Mouse (Mus musculus): ENCODE results near the gene Usp49. TPM values are rescaled to one million over a fixed set of nuclear protein-coding genes. Genes with fewer than 3 reads are reported as not detected.

The Usp49 gene
- polyA plus RNA-seq, 1 experiment from 2014 or later = 2.6 TPM

DNA sequence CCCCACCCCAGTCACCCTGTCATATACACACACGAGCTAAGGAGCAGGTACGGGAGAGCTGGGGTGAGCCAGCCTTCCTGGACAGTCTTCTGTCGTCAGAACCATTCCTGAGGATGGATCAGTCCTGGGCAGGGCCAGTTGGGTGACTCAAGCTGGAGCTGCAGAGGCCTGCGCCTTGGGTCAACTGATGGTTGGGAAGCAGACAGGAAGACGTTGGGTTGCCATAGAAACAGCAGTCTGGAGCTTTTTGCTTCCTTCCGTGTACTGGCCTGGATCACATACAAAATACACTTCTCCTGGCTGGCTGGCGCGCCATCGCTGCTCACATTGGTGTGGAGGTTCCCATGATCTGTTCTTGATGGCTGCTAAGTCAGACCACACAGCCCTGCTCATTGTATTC is 71.3 kb downstream of the Usp49 start:
- WGBS = 83% methylated on average over 9 of the region's 9 CpGs

DNA sequence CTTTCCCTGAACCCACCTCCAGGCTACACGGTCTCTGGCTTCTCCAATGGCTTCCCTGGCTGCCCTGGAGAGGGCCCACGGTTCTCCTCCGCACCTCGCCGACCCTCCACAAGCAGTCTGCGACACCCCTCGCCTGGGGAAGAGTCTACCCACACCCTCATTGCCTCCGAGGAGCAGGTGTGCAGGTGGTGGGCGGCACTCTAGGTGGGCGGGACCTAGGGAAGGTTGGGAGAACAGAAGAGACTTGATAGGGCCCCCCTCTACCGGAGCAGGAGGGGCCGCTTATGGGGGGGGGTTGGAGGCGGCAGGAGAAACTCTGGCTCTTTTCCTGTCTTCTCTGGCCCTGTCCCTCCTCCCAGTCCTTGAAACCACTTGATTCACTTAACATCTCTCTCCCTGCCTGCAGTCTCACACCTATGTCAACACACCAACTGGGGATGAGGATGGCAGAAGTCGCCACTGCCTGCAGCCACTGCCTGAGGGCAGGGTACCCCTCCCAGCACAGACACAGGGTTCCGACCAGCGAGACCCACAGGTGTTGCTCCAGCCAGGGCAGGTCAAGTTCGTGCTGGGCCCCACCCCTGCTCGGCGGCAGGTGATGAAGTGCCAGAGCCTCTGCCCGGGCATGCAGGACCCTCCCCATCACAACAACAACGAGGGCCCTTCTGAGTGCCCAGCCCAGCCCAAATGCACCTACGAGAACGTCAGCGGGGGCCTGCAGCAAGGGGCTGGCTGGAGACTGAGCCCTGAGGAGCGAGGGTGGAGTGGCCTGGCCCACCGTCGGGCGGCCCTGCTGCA is 72.3 kb downstream of the Usp49 start:
- TF ChIP-seq CTCF (IDR thresholded peaks at IDR 0.05; ENCODE audit: low read depth) = no peak
- Histone ChIP-seq H3K9me3 (ENCODE audit: control insufficient read depth) (no peaks in the 10 kb centered on the region), H3K9ac (ENCODE audit: low read depth, low read length) (no peak overlapping the region), H3K27ac (ENCODE audit: low read depth, low read length) (no peak overlapping the region), H3K36me3 (ENCODE audit: control insufficient read depth, insufficient read depth) (peaks cover 41% of the 10 kb centered on the region), H3K27me3 (replicated peaks; ENCODE audit: control insufficient read depth, insufficient read depth, low read length) (no peaks in the 10 kb centered on the region), H3K4me1 (replicated peaks; ENCODE audit: control insufficient read depth, insufficient read depth, low read length) (no peaks in the 10 kb centered on the region), H3K4me3 (ENCODE audit: low read depth, low read length) (no peak overlapping the region), H3K4me2 (replicated peaks; ENCODE audit: low read depth) (no peak overlapping the region)
- 56% methylated on average over 28 of the region's 28 CpGs for WGBS
- no peak for ATAC-seq

More for the DNA sequence above, 71.3 kb downstream of the Usp49 start:
- TF ChIP-seq CTCF (IDR thresholded peaks at IDR 0.05; ENCODE audit: low read depth) = no peak
- no peak for ATAC-seq
- no peaks in the 10 kb centered on the region for H3K9me3 ChIP-seq (ENCODE audit: control insufficient read depth)
- H3K36me3 ChIP-seq (ENCODE audit: control insufficient read depth, insufficient read depth) = peaks cover 41% of the 10 kb centered on the region
- no peak overlapping the region for H3K4me2 ChIP-seq (replicated peaks; ENCODE audit: low read depth)
- no peaks in the 10 kb centered on the region for H3K27me3 ChIP-seq (replicated peaks; ENCODE audit: control insufficient read depth, insufficient read depth, low read length)
- H3K27ac ChIP-seq (ENCODE audit: low read depth, low read length) = no peak overlapping the region
- no peak overlapping the region for H3K4me3 ChIP-seq (ENCODE audit: low read depth, low read length)
- no peaks in the 10 kb centered on the region for H3K4me1 ChIP-seq (replicated peaks; ENCODE audit: control insufficient read depth, insufficient read depth, low read length)
- no peak overlapping the region for H3K9ac ChIP-seq (ENCODE audit: low read depth, low read length)

DNA sequence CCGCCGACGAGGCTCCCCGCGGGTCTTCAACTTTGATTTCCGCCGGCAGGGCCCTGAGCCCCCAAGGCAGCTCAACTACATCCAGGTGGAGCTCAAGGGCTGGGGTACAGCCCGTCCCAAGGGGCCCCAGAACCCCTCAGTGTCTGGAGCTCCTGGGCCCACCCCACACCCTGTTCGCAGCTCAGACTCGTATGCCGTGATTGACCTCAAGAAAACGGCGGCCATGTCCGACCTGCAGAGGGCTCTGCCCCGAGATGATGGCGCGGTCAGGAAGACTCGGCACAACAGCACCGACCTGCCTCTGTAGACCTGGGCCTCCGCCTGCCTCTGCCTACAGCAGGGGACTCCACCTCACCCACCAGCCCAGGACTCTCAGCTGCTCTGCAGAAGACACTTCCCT is 73.1 kb downstream of the Usp49 start:
- no peak overlapping the region for H3K27ac ChIP-seq (ENCODE audit: low read depth, low read length)
- no peaks in the 10 kb centered on the region for H3K4me1 ChIP-seq (replicated peaks; ENCODE audit: control insufficient read depth, insufficient read depth, low read length)
- no peaks in the 10 kb centered on the region for H3K27me3 ChIP-seq (replicated peaks; ENCODE audit: control insufficient read depth, insufficient read depth, low read length)
- 63% methylated on average over 20 of the region's 20 CpGs for WGBS
- no peak overlapping the region for H3K9ac ChIP-seq (ENCODE audit: low read depth, low read length)
- no peaks in the 10 kb centered on the region for H3K9me3 ChIP-seq (ENCODE audit: control insufficient read depth)
- H3K36me3 ChIP-seq (ENCODE audit: control insufficient read depth, insufficient read depth) = peaks cover 41% of the 10 kb centered on the region
- ATAC-seq = no peak
- H3K4me2 ChIP-seq (replicated peaks; ENCODE audit: low read depth) = no peak overlapping the region
- no peak overlapping the region for H3K4me3 ChIP-seq (ENCODE audit: low read depth, low read length)
- 0 out of 2 replicates have a peak, but pooled peaks have one; percentile 8 for TF ChIP-seq CTCF (IDR thresholded peaks at IDR 0.05; ENCODE audit: low read depth)

DNA sequence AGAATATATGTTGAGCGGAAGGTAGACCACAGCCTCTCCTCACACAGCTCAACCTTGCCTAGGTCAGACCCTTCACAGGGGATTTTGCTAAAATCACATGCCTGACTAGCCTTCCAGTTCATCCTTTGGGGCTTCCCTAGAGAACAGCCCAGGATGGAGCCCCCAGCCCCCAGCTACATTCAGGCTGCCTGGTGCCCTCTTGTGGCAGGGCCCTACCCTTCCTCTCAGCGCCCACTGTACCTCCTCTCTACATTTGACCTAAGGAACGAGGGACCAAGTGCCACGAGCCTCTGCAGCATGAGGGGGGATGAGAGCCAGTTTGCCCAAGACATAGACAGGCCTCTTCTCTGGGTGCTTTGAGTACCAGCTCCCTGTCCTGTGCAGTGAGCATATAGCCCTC is 74.2 kb downstream of the Usp49 start:
- no peaks in the 10 kb centered on the region for H3K4me1 ChIP-seq (replicated peaks; ENCODE audit: control insufficient read depth, insufficient read depth, low read length)
- TF ChIP-seq CTCF (IDR thresholded peaks at IDR 0.05; ENCODE audit: low read depth) = peak; percentile 32
- H3K27me3 ChIP-seq (replicated peaks; ENCODE audit: control insufficient read depth, insufficient read depth, low read length) = no peaks in the 10 kb centered on the region
- H3K4me2 ChIP-seq (replicated peaks; ENCODE audit: low read depth) = no peak overlapping the region
- no peak overlapping the region for H3K4me3 ChIP-seq (ENCODE audit: low read depth, low read length)
- H3K36me3 ChIP-seq (ENCODE audit: control insufficient read depth, insufficient read depth) = peaks cover 38% of the 10 kb centered on the region
- H3K9ac ChIP-seq (ENCODE audit: low read depth, low read length) = no peak overlapping the region
- no peaks in the 10 kb centered on the region for H3K9me3 ChIP-seq (ENCODE audit: control insufficient read depth)
- 78% methylated on average over 4 of the region's 4 CpGs for WGBS
- no peak for ATAC-seq
- no peak overlapping the region for H3K27ac ChIP-seq (ENCODE audit: low read depth, low read length)

DNA sequence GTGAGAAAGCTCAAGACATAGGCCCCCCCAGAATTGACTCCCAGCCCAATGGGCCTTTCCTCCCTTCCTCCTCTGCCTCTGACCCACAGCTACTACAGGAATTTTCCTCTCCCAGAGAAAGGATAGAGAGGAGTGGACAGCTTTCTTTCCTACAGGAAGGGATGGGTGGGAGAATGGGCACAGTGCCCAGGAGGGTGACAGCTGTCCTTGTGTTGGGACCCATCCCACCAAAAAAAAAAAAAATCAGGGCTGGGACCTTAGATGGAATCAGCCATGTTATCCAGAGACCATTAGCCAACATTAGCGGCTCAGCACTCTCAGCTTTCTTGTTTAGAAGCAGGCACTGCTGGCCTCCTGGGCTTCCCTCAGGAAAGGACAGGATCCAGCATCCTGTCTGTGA is 75.7 kb downstream of the Usp49 start:
- H3K9ac ChIP-seq (ENCODE audit: low read depth, low read length) = no peak overlapping the region
- H3K27me3 ChIP-seq (replicated peaks; ENCODE audit: control insufficient read depth, insufficient read depth, low read length) = no peaks in the 10 kb centered on the region
- H3K4me3 ChIP-seq (ENCODE audit: low read depth, low read length) = no peak overlapping the region
- H3K4me1 ChIP-seq (replicated peaks; ENCODE audit: control insufficient read depth, insufficient read depth, low read length) = no peaks in the 10 kb centered on the region
- ATAC-seq = no peak
- no peaks in the 10 kb centered on the region for H3K9me3 ChIP-seq (ENCODE audit: control insufficient read depth)
- 50% methylated on average over 1 of the region's 1 CpGs for WGBS
- no peak overlapping the region for H3K27ac ChIP-seq (ENCODE audit: low read depth, low read length)
- no peak overlapping the region for H3K4me2 ChIP-seq (replicated peaks; ENCODE audit: low read depth)
- peaks cover 27% of the 10 kb centered on the region for H3K36me3 ChIP-seq (ENCODE audit: control insufficient read depth, insufficient read depth)
- TF ChIP-seq CTCF (IDR thresholded peaks at IDR 0.05; ENCODE audit: low read depth) = no peak

DNA sequence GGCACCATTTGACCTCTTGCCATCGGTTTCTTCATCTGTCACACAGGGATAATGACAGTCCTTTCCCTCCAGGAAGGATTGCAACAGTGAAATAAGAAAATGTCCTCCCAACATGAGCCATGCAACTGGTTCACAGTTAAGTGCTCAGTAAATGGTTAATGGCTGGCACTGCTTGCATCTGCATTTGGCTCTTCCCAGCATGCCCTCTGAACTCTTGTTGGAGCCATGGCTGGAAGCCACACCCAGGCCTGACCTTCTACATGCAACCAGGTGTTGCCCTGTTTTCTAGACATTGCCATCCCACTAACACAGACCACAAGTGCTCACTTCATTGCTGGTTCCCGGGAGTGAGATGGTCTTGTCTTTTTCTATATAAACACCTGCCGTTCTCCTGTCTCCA is 77.5 kb downstream of the Usp49 start:
- no peak overlapping the region for H3K27ac ChIP-seq (ENCODE audit: low read depth, low read length)
- WGBS = 72% methylated on average over 3 of the region's 3 CpGs
- no peaks in the 10 kb centered on the region for H3K4me1 ChIP-seq (replicated peaks; ENCODE audit: control insufficient read depth, insufficient read depth, low read length)
- no peaks in the 10 kb centered on the region for H3K27me3 ChIP-seq (replicated peaks; ENCODE audit: control insufficient read depth, insufficient read depth, low read length)
- H3K36me3 ChIP-seq (ENCODE audit: control insufficient read depth, insufficient read depth) = peaks cover 10% of the 10 kb centered on the region; the same call in 1 of the 2 replicates
- H3K4me3 ChIP-seq (ENCODE audit: low read depth, low read length) = no peak overlapping the region
- H3K9me3 ChIP-seq (ENCODE audit: control insufficient read depth) = no peaks in the 10 kb centered on the region
- no peak overlapping the region for H3K4me2 ChIP-seq (replicated peaks; ENCODE audit: low read depth)
- TF ChIP-seq CTCF (IDR thresholded peaks at IDR 0.05; ENCODE audit: low read depth) = no peak
- no peak overlapping the region for H3K9ac ChIP-seq (ENCODE audit: low read depth, low read length)
- no peak for ATAC-seq
